Mouse (Mus musculus): Measurements from ENCODE around the gene Taf8.

The Taf8 gene

DNA sequence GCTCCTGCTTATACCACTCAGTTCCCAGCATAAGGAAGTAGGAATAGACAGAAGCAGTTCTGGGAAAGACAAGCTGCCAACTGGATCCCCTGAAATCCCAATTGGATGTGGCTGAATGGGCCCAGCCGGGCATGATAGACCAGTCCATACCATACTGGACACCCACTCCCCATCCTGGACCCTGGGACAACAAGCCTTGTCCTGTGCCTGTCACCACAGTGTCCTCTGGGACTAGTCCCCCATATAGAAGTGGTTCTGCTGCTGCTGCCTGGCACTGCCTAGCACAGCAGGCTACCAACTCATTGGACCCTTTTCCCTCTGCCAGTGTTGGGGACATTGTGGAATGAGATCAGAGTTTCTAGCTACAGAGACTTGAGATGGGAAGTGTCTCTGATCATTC lies 4.0 kb upstream of the Taf8 start:
- POLR2A ChIA-PET: interaction anchor here in 3 of 4 experiments (0.7 to 14.7 kb wide), 17 partner anchors 8 to 164 kb away, joined by 3 to 220 read pairs (median 4); no protein-coding TSS in a partner anchor
- CTCF ChIA-PET: interaction anchor here in 2 of 4 experiments (0.6 to 1.1 kb wide), 5 partner anchors 89 to 238 kb away, joined by 3 to 6 read pairs (median 3); no protein-coding TSS in a partner anchor

DNA sequence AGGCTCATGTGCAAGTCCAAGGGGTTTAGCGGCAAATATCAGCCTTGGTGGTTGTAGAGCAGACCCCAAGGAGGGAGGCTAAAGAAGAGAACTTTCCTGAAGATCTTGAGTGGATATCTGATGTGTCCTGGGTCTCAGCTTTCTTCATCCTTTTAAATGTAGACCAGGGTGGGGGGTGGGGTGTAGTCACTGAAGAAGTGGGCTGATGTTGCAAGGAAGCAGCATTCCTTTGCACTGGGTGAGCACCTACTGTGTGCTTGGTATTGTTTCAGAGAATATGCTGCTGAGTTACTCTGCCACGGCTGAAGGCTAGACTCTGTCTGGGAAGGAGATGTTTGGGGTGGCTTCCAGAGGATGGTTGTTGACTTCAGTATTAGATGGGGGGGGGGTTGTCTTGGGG lies 3.5 kb upstream of the Taf8 start:
- ChIA-PET CTCF (interaction anchor here in 2 of 4 experiments (0.5 to 1.6 kb wide), 10 partner anchors 16 to 269 kb away, joined by 3 to 8 read pairs (median 4); no protein-coding TSS in a partner anchor), POLR2A (interaction anchor here in 3 of 4 experiments (0.5 to 14.7 kb wide), 35 partner anchors 8 to 638 kb away, joined by 3 to 220 read pairs (median 4); partner anchors contain the start of gene Tbcc (in 1 of the 3))

DNA sequence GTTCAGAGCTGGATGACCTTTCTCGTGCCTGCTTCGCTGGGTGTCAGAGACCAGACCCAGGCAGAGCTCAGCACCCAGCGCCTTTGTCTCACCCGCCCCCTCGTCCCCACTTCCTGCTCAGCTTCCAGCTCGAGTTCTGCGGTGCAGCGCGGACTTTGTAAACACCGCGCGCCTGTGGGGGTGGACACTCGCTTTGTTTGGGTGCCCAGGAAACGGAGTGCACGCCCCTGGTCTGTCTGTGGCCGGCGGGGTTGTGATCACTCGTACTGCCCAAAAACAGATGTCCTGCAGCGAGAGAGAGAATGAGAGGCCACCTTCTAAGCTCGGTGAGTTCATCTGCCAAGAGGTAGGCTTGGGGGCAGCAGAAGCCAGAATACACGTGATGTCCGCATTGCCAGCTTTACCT lies 2.9 kb upstream of the Taf8 start, which contains the start of gene Ccnd3:
Gene Ccnd3, plus strand, starts transcription at position 111 of the 406 bp plus-strand sequence.
- ChIA-PET CTCF (interaction anchor here in 3 of 4 experiments (0.5 to 1.8 kb wide), 9 partner anchors 17 to 268 kb away, joined by 3 to 8 read pairs (median 3); no protein-coding TSS in a partner anchor), POLR2A (interaction anchor here in 3 of 4 experiments (0.5 to 14.7 kb wide), 39 partner anchors 9 to 637 kb away, joined by 3 to 220 read pairs (median 4); partner anchors contain the start of gene Tbcc (in 1 of the 3))

DNA sequence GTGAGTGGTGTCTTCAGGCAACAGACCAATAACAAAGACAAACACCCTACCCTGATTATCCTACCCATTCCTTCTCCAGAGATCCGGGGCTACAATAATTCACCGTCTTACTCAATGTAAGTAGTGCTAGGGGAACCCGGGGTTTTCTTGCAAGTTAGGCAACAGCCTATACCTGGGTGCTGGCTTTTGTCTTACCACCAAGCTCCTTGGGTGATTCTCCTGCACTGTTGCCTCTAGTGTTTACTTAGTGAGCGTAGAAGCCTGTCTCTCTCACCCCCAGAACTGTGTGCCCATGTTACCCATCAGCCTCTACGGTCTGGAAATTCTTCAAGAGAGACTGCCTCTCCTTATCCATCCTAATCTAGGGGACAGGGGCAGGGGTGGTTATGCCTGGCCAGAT lies 2.1 kb upstream of the Taf8 start:
- CTCF ChIA-PET: interaction anchor here in 3 of 4 experiments (0.5 to 1.8 kb wide), 6 partner anchors 17 to 651 kb away, joined by 3 to 8 read pairs (median 4); no protein-coding TSS in a partner anchor
- POLR2A ChIA-PET: interaction anchor here in 3 of 4 experiments (0.6 to 14.7 kb wide), 31 partner anchors 8 to 310 kb away, joined by 3 to 220 read pairs (median 4); no protein-coding TSS in a partner anchor

DNA sequence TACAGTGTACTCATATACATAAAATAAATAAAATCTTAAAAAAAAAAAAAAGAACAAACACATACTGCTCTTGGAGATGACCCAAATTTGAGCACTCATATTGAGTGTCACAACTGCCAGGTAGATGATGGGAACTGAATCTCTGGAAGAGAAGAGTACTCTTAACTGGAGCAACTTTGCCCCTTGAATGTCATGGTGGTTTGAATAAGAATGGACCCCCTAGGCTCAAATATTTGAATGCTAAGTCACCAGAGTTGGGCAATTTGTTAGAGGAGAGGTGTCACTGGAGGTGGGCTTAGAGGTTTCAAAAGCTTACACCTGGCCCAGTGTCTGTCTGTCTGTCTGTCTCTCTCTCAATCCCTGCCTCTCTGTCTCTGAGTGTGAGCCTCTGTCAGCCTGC lies 1.6 kb upstream of the Taf8 start:
- POLR2A ChIA-PET: interaction anchor here in 3 of 4 experiments (0.6 to 14.7 kb wide), 18 partner anchors 7 to 309 kb away, joined by 3 to 220 read pairs (median 6); no protein-coding TSS in a partner anchor

DNA sequence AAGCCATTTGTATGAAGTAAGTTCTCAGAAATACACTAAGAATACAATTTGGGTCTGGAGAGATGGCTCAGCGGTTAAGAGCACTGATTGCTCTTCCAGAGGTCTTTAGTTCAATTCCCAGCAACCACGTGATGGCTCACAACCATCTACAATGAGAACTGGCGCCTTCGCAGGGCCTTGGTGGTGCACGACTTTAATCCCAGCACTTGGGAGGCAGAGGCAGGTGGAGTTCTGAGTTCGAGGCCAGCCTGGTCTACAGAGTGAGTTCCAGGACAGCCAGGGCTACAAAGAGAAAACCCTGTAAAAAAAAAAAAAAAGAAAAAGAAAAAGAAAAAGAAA lies 584 bp upstream of the Taf8 start:
- POLR2A ChIA-PET: interaction anchor here (0.6 to 14.7 kb wide), 110 partner anchors 8 to 1908 kb away, joined by 3 to 220 read pairs (median 4); partner anchors contain the start of genes AI661453 (in 1 of the 4), Cnpy3 (in 1 of the 4), Guca1b (in 1 of the 4) and Mrps10 (in 1 of the 4)

More for the DNA sequence above, 1.6 kb upstream of the Taf8 start:
- CTCF ChIA-PET: interaction anchor here in 3 of 4 experiments (0.6 to 1.8 kb wide), 5 partner anchors 8 to 118 kb away, joined by 3 to 7 read pairs (median 3); no protein-coding TSS in a partner anchor

DNA sequence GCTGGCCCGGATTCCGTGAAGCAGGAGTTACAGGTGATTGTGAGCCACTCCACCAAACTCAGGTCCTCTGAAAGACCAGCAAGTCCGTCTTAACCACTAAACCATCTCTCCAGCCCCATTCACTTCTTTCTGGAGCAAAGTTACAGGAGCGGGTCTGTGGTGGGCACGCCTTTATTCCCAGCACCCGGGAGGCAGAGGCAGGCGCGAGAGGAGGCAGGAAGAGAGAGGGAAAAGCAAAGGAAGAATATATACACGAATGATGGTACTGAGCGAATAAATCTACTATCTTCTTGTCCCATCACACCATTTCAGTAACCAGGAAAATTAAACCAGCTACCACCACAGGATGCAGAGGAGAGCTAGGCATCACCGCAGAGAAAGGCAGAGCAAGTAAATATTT lies 561 bp downstream of the Taf8 start:
- POLR2A ChIA-PET: interaction anchor here (0.5 to 14.7 kb wide), 56 partner anchors 9 to 860 kb away, joined by 3 to 220 read pairs (median 4); partner anchors contain the start of genes Bicral (in 1 of the 4) and Usp49 (in 1 of the 4)
- CTCF ChIA-PET: interaction anchor here (0.6 to 2.1 kb wide), 11 partner anchors 10 to 225 kb away, joined by 3 to 35 read pairs (median 5); partner anchors contain the start of genes Gm21981 (in 1 of the 4), Pgc (in 1 of the 4) and Prickle4 (in 1 of the 4)

More for the DNA sequence above, 584 bp upstream of the Taf8 start:
- CTCF ChIA-PET: interaction anchor here (0.5 to 2.1 kb wide), 21 partner anchors 8 to 515 kb away, joined by 3 to 35 read pairs (median 4); partner anchors contain the start of genes Gm21981 (in 1 of the 4) and Prickle4 (in 1 of the 4)

DNA sequence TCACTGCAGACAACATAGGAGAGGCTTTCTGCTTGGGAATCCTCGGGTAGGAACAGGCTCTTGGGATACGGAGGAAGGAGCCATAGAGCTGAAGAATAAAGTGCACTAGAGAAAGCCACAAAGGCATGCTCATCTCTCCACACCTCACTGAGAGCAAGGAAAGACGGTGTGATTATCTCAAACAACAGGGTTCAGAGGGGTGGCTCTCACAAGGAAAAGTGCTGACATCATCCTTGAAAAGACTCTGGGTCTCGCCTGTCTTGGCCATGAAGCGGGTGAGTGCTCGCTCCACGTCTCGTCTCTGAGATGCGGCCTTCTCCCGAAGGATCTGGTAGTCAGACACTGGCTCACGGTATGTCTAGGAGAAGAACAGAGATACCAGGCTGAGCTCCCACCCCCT lies 8.0 kb downstream of the Taf8 start:
- POLR2A ChIA-PET: interaction anchor here in 3 of 4 experiments (0.7 to 10.9 kb wide), 24 partner anchors 8 to 604 kb away, joined by 3 to 111 read pairs (median 4); partner anchors contain the start of genes Taf8 (in 3 of the 3), Ccnd3 (in 2 of the 3) and Tbcc (in 1 of the 3)
- CTCF ChIA-PET: interaction anchor here in 2 of 4 experiments (0.5 to 1.6 kb wide), 5 partner anchors 8 to 547 kb away, joined by 3 to 6 read pairs (median 3); partner anchors contain the start of gene Taf8 (in 1 of the 2)

DNA sequence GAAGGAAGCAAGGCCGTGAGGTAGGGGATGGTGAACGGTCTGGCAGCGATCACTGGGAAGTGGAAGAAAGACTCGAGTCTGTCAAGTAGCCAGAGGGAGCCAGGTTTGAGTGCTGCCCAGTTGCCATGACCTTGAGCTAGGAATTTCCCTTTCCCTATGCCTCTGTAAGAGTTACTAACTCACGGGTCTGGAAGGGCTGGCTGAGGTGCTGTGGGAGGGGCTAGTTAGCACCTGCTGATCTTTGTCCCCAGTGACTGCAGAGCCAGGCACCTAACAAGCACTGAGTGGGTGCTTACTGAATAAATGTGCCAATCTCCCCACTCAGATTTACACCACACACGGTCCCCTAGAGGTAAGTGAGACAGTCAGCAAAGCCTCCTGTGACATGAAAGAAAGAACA lies 8.4 kb downstream of the Taf8 start:
- ChIA-PET POLR2A (interaction anchor here in 3 of 4 experiments (0.5 to 10.9 kb wide), 26 partner anchors 9 to 604 kb away, joined by 3 to 111 read pairs (median 4); partner anchors contain the start of genes Taf8 (in 3 of the 3), Ccnd3 (in 2 of the 3) and Tbcc (in 1 of the 3)), CTCF (interaction anchor here in 2 of 4 experiments (0.6 to 1.6 kb wide), 5 partner anchors 9 to 82 kb away, joined by 3 to 4 read pairs (median 3); partner anchors contain the start of gene Taf8 (in 1 of the 2))

DNA sequence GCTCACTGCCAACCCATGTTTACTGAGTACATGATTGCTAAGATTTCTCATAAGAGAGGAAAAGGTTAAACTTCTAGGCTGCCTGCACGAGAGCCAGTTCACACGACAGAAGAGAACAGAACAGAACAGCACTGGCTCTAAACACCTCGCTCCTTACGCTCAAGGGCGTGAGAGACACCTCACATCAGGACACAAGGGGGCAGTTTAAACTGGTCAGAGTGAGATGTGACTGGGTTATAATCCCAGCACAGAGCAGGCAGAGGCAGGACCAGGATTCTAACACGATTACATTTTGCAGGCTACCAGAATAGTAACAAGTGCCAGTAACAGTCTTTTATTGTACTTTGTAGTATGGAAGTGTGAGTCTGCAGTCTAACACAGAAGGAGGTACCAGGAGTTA lies 9.4 kb downstream of the Taf8 start:
- POLR2A ChIA-PET: interaction anchor here in 3 of 4 experiments (0.6 to 10.9 kb wide), 16 partner anchors 8 to 352 kb away, joined by 3 to 111 read pairs (median 5); partner anchors contain the start of genes Ccnd3 (in 2 of the 3) and Taf8 (in 2 of the 3)
- CTCF ChIA-PET: interaction anchor here in 2 of 4 experiments (0.6 to 1.6 kb wide), 5 partner anchors 8 to 112 kb away, joined by 3 to 6 read pairs (median 4); no protein-coding TSS in a partner anchor

DNA sequence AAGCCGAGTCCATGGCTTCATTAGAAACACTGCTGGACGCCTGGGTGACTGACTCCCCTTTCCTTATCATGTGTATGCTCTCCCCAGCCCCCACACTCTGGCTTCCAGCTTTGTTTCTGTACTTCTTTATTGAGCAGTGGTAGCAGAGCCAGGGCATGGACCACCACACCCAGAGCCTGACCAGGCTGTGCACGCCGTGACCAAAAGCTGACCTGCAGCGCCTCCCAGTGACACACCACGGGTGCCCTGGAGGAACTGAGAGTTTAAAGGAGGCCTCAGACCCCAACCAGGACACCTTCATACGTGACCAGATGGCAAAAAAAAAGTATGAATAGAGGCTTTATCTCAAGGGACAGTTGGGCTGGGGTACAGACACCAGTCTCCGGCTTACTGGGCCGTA lies 11.3 kb downstream of the Taf8 start:
- CTCF ChIA-PET: interaction anchor here in 2 of 4 experiments (0.5 to 2.1 kb wide), 7 partner anchors 8 to 452 kb away, joined by 3 to 6 read pairs (median 3); no protein-coding TSS in a partner anchor

DNA sequence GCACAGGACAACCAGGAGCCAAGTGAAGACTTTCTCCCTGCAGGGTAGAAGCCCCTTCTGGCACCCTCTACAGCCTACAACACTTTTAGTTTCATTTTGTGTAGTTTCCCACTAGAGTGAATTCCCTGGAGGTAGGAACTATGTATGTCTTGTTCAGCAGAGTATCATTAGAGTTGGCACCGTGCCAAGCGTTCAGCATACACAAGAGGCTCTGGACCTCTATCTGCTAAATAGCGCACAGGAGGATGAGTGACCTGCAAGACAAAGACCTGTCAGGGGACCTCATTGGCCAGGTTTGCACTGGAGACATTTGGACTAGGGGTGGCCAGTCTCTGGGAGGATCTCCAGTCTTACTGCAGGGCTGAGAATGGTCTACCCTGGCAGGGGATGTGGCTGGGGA lies 16.3 kb downstream of the Taf8 start:
- ChIA-PET POLR2A (interaction anchor here in 2 of 4 experiments (0.6 to 1.6 kb wide), 3 partner anchors 16 to 1564 kb away, joined by 3 to 8 read pairs (median 4); partner anchors contain the start of gene Taf8 (in 1 of the 2)), CTCF (no interaction called here)

More for the DNA sequence above, 11.3 kb downstream of the Taf8 start:
- POLR2A ChIA-PET: interaction anchor here in 3 of 4 experiments (0.5 to 10.9 kb wide), 11 partner anchors 8 to 108 kb away, joined by 3 to 111 read pairs (median 4); partner anchors contain the start of genes Ccnd3 (in 2 of the 3) and Taf8 (in 2 of the 3)

DNA sequence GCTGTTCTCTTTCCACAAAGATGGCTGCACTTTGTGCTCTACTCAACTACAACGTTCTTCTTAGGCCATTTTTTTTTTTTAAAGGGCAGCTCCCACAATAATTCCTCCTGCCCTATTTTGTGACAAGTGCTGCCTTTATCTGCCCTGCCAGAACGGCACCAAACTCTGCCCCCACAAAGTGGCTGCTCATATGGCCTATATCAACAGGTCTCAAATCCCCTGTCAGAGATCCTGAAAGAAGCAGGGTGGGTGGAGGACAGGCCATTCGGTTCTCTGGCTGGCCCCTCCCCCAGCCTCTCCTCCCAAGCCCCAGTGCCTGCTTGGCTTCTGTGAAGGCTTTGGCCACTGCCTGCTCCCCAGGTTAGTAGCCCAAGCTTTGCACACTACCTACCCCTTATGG lies 17.1 kb downstream of the Taf8 start:
- POLR2A ChIA-PET: interaction anchor here (0.9 to 3.7 kb wide), 16 partner anchors 8 to 254 kb away, joined by 3 to 23 read pairs (median 4); partner anchors contain the start of gene Taf8 (in 2 of the 4)
- CTCF ChIA-PET: interaction anchor here in 3 of 4 experiments (0.6 to 1.6 kb wide), 7 partner anchors 8 to 1799 kb away, joined by 3 to 8 read pairs (median 4); partner anchors contain the start of gene Mrpl14 (in 1 of the 3)

DNA sequence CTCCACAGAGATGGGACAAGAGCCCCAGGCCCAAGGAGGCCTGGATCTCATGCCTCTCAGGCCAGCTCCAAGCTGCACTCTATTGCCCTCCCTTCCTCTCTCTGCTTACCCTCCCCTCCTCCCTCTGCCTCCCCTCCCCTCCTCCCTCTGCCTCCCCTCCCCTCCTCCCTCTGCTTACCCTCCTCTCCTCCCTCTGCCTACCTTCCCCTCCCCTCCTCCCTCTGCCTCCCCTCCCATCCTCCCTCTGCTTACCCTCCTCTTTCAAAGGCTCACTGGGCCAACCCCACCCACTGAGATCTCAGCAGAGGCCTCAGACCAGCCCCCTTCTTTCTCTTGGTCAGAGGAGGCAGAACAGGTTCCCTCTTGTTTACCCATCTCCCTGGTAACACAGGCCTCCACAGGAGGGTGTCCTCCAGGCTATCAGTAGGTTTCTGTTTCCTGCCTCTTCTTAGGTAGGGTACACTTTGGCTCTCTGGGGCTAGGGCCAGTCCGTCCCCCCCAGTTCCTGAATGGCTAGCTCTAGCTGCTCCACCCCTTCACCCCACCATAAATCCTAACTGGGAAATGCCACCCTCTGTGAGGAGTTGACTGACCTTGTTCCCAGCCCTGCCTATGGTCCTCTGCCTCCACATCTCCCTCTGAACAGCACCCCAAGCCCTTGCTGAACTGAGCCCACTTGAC lies 17.7 kb downstream of the Taf8 start:
- ChIA-PET POLR2A (interaction anchor here (0.5 to 3.8 kb wide), 25 partner anchors 9 to 280 kb away, joined by 3 to 23 read pairs (median 4); partner anchors contain the start of genes Taf8 (in 2 of the 4), Ccnd3 (in 1 of the 4) and Guca1b (in 1 of the 4)), CTCF (interaction anchor here in 3 of 4 experiments (0.6 to 1.6 kb wide), 12 partner anchors 8 to 1798 kb away, joined by 3 to 8 read pairs (median 4); partner anchors contain the start of gene Mrpl14 (in 1 of the 3))

DNA sequence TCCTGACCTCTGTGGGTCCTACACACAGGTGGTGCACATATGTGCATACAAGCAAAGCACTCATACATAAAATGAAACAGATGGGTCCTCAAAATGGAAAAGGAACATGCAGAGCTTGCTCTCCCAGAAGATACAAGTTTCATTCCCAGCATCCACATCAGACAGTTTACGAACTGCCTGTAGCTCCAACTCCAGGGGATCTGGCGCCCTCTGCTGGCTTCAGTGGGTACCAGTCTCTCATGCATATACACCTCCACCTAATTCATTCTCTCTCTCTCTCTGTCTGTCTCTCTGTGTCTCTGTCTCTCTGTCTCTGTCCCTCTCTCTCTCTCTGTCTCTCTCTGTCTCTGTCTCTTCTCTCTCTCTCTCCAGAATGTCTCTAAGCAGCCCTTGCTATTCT lies 19.7 kb downstream of the Taf8 start:
- POLR2A ChIA-PET: interaction anchor here in 3 of 4 experiments (0.6 to 3.8 kb wide), 16 partner anchors 8 to 170 kb away, joined by 3 to 23 read pairs (median 4); partner anchors contain the start of genes Guca1b (in 1 of the 3) and Taf8 (in 1 of the 3)
- CTCF ChIA-PET: interaction anchor here (0.6 to 2.2 kb wide), 74 partner anchors 8 to 1484 kb away, joined by 3 to 30 read pairs (median 3); partner anchors contain the start of genes Taf8 (in 3 of the 4), 1700001C19Rik (in 1 of the 4) and Guca1b (in 1 of the 4)

DNA sequence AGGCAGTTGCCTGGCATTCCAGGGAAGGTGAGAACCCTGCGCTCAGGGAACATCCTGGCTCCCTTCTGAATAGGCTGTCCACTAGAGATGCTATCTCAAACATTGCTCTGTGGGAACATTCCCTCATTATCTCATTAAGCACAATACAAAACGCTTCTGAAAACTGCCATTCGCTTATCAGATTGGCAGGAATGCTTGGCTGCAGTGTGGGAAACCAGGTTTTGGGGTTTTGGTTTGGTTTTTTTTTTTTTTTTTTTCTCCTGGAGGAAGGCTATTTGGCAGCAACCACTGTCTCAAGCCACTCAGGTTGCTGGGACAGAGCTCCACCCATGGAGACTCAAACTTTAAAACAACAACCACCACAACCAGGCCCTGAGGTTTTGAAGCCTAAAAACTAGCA lies 22.2 kb downstream of the Taf8 start:
- ChIA-PET CTCF (interaction anchor here (0.6 to 1.4 kb wide), 9 partner anchors 12 to 548 kb away, joined by 3 to 5 read pairs (median 3); partner anchors contain the start of genes AI661453 (in 1 of the 4) and Prickle4 (in 1 of the 4)), POLR2A (interaction anchor here (0.6 to 1.9 kb wide), 12 partner anchors 22 to 590 kb away, joined by 3 to 8 read pairs (median 3); partner anchors contain the start of genes Ccnd3 (in 1 of the 4), Taf8 (in 1 of the 4) and Usp49 (in 1 of the 4))
